Mouse (Mus musculus): ENCODE measurements around the gene Cblb. TPM values are rescaled to one million over a fixed set of nuclear protein-coding genes. Genes with fewer than 3 reads are reported as not detected.

The Cblb gene
- polyA plus RNA-seq, 1 experiment from 2014 or later = 7.4 TPM

- POLR2A ChIA-PET = no interaction called here
- CTCF ChIA-PET = no interaction called here
- no peak for ATAC-seq
- no peak for TF ChIP-seq CTCF (IDR thresholded peaks at IDR 0.05)
- in situ Hi-C loops (cut with MboI; ENCODE audit: low pct_unique_long_range_greater_than_20kb) = no loop called here
- H3K27me3 ChIP-seq = no peaks in the 10 kb centered on the region
- no peak for DNase-seq (ENCODE audit: low read depth, low spot score)
Observed at GRCm38 (mm10) chr16:52149135-52149769, 118.2 kb downstream of the Cblb start.

- no peak for ATAC-seq
- ChIA-PET POLR2A (no interaction called here), CTCF (interaction anchor here (1.1 to 1.5 kb wide), 2 partner anchors 10 to 11 kb away, joined by 3 to 5 read pairs; no protein-coding TSS in a partner anchor)
Observed at GRCm38 (mm10) chr16:52155030-52155696, 124.1 kb downstream of the Cblb start.

DNA sequence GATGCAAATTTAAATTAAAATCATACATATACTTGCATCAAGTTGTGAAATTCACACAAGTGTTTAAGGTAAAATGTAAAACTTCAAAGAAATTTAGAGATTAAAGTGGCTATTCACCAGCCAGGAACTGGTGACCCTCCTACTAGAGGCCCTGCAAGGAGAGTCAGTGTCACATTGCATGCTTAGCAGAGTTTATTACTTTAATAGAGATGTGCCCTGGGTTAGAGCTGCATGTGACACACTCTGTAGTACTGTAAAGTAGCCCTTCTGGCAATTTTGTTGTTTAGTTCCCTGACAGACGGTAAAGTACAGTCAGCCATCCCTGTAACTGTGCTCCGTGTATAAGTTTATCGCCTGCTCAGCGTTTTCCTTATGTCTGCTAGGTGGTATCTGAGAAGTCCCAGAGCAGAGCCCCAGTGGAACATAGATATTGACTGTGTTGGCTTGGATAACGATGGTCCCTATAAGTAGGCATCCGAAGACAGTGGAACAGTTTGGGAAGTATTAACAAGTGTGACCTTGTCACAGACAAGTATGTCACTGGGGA is 129.0 kb downstream of the Cblb start:
- ATAC-seq = no peak
- H3K27me3 ChIP-seq = no peaks in the 10 kb centered on the region
- in situ Hi-C loops (cut with MboI; ENCODE audit: low pct_unique_long_range_greater_than_20kb) = no loop called here
- TF ChIP-seq CTCF (IDR thresholded peaks at IDR 0.05) = no peak
- no peak for DNase-seq (ENCODE audit: low read depth, low spot score)
- CTCF ChIA-PET = no interaction called here
- POLR2A ChIA-PET = no interaction called here

More at GRCm38 (mm10) chr16:52155030-52155696, 124.1 kb downstream of the Cblb start:
- no peak for DNase-seq (ENCODE audit: low read depth, low spot score)
- no peaks in the 10 kb centered on the region for H3K27me3 ChIP-seq
- in situ Hi-C loops (cut with MboI; ENCODE audit: low pct_unique_long_range_greater_than_20kb) = no loop called here
- TF ChIP-seq CTCF (IDR thresholded peaks at IDR 0.05) = no peak

DNA sequence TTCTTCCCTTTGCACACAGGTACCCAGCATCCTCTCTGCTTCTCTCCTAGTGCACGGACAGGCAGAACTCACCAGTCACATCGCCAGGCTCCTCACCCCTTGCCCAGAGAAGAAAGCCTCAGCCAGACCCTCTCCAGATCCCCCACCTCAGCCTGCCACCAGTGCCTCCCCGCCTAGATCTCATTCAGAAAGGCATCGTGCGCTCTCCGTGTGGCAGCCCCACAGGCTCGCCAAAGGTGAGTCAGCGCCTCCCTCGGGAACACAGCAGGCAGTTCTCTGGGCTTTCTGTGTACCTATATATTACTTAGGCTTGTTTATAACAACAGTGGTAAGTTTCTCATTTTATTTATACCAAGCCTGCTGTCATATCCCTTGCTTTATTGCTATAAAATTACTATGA is 133.2 kb downstream of the Cblb start:
- in situ Hi-C loops (cut with MboI; ENCODE audit: low pct_unique_long_range_greater_than_20kb) = no loop called here
- ATAC-seq = no peak
- CTCF ChIA-PET = no interaction called here
- TF ChIP-seq CTCF (IDR thresholded peaks at IDR 0.05) = no peak
- DNase-seq (ENCODE audit: low read depth, low spot score) = no peak
- no peaks in the 10 kb centered on the region for H3K27me3 ChIP-seq
- POLR2A ChIA-PET = no interaction called here

DNA sequence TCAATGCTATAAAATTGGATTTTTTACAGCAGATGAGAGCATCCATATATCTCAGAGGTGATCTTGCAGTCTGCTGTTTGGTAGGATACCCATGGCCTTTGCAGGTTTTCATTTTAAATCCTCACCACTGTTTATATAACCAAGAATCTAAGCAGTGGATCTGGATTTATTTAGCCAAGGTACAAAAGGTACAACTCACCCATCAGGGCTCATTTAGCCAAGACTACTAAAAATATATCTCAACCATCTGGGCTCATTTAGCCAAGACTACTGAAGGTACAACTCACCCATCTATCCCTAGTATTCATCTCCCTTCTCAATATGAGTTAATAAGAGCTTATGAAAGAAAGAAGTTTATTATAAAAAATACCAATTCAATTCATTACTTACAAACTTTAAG is 142.2 kb downstream of the Cblb start:
- in situ Hi-C loops (cut with MboI; ENCODE audit: low pct_unique_long_range_greater_than_20kb) = no loop called here
- CTCF ChIA-PET = interaction anchor here (0.6 to 1.4 kb wide), 3 partner anchors 10 to 1317 kb away, joined by 3 read pairs; no protein-coding TSS in a partner anchor
- POLR2A ChIA-PET = interaction anchor here (0.9 kb wide), 1 partner anchor 27 kb away, joined by 3 read pairs; no protein-coding TSS in a partner anchor
- ATAC-seq = no peak
- TF ChIP-seq CTCF (IDR thresholded peaks at IDR 0.05) = no peak
- no peak for DNase-seq (ENCODE audit: low read depth, low spot score)
- no peaks in the 10 kb centered on the region for H3K27me3 ChIP-seq

DNA sequence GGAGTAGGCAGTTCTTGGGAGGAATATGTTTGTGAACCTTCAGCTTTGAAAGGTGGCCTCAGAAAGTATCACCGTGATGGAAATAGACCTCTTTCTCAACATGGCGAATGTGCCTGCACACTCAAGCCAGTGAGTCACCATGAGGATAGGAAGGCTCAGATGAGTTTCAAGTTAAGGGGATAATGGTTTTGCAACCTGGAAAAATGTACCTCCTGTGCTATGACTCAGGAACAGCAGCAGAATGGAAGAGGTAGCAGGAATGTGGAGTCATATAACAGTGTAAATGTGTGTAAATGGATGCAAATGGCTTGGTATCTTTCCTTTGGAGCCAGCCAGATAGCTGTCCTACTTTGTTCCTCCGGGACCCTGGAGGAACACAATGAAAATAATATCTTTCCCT is 148.8 kb downstream of the Cblb start:
- ATAC-seq (peak; percentile 51), DNase-seq (ENCODE audit: low read depth, low spot score) (no peak)
- ChIA-PET POLR2A (no interaction called here), CTCF (no interaction called here)
- no peak for TF ChIP-seq CTCF (IDR thresholded peaks at IDR 0.05)
- in situ Hi-C loops (cut with MboI; ENCODE audit: low pct_unique_long_range_greater_than_20kb) = loop anchor here (10.0 to 25.0 kb wide), 2 partner anchors 135 to 1343 kb away; no protein-coding TSS in a partner anchor
- H3K27me3 ChIP-seq = no peaks in the 10 kb centered on the region

- no peak for DNase-seq (ENCODE audit: low read depth, low spot score)
- ATAC-seq = no peak
- POLR2A ChIA-PET = interaction anchor here (0.6 kb wide), 1 partner anchor 15 kb away, joined by 3 read pairs; no protein-coding TSS in a partner anchor
- in situ Hi-C loops (cut with MboI; ENCODE audit: low pct_unique_long_range_greater_than_20kb) = loop anchor here (10.0 to 25.0 kb wide), 2 partner anchors 137 to 1345 kb away; no protein-coding TSS in a partner anchor
- CTCF ChIA-PET = no interaction called here
- H3K27me3 ChIP-seq = no peaks in the 10 kb centered on the region
- peak; percentile 62 for TF ChIP-seq CTCF (IDR thresholded peaks at IDR 0.05)
Observed at GRCm38 (mm10) chr16:52182057-52182456, 151.0 kb downstream of the Cblb start.

GRCm38 (mm10) chr16:52184350-52184749 is 153.3 kb downstream of the Cblb start:
- CTCF ChIA-PET = no interaction called here
- no peaks in the 10 kb centered on the region for H3K27me3 ChIP-seq
- no peak for TF ChIP-seq CTCF (IDR thresholded peaks at IDR 0.05)
- POLR2A ChIA-PET = no interaction called here
- DNase-seq (ENCODE audit: low read depth, low spot score) (no peak), ATAC-seq (no peak)
- in situ Hi-C loops (cut with MboI; ENCODE audit: low pct_unique_long_range_greater_than_20kb) = loop anchor here (10.0 to 25.0 kb wide), 2 partner anchors 140 to 1347 kb away; no protein-coding TSS in a partner anchor

GRCm38 (mm10) chr16:52186731-52187130 is 155.7 kb downstream of the Cblb start:
- no peaks in the 10 kb centered on the region for H3K27me3 ChIP-seq
- ChIA-PET POLR2A (no interaction called here), CTCF (no interaction called here)
- no peak for ATAC-seq
- in situ Hi-C loops (cut with MboI; ENCODE audit: low pct_unique_long_range_greater_than_20kb) = loop anchor here (5.0 to 25.0 kb wide), 3 partner anchors 142 to 1349 kb away; no protein-coding TSS in a partner anchor
- TF ChIP-seq CTCF (IDR thresholded peaks at IDR 0.05) = no peak
- no peak for DNase-seq (ENCODE audit: low read depth, low spot score)

GRCm38 (mm10) chr16:52189103-52189502 is 158.1 kb downstream of the Cblb start:
- CTCF ChIA-PET = interaction anchor here (1.2 kb wide), 1 partner anchor 15 kb away, joined by 4 read pairs; no protein-coding TSS in a partner anchor
- POLR2A ChIA-PET = no interaction called here
- DNase-seq (ENCODE audit: low read depth, low spot score) = no peak
- TF ChIP-seq CTCF (IDR thresholded peaks at IDR 0.05) = peak; percentile 56
- in situ Hi-C loops (cut with MboI; ENCODE audit: low pct_unique_long_range_greater_than_20kb) = loop anchor here (5.0 to 25.0 kb wide), 3 partner anchors 144 to 1352 kb away; no protein-coding TSS in a partner anchor
- H3K27me3 ChIP-seq = no peaks in the 10 kb centered on the region
- no peak for ATAC-seq

- no peaks in the 10 kb centered on the region for H3K27me3 ChIP-seq
- ChIA-PET POLR2A (no interaction called here), CTCF (interaction anchor here (0.8 to 1.6 kb wide), 2 partner anchors 9 to 18 kb away, joined by 3 read pairs; no protein-coding TSS in a partner anchor)
- in situ Hi-C loops (cut with MboI; ENCODE audit: low pct_unique_long_range_greater_than_20kb) = loop anchor here (25.0 kb wide), 1 partner anchor 1353 kb away; no protein-coding TSS in a partner anchor
- ATAC-seq (no peak), DNase-seq (ENCODE audit: low read depth, low spot score) (no peak)
- TF ChIP-seq CTCF (IDR thresholded peaks at IDR 0.05) = no peak
Observed at GRCm38 (mm10) chr16:52190714-52191113, 159.7 kb downstream of the Cblb start.
